Mouse (Mus musculus) thymus, postnatal 36 days (tissue): ENCODE measurements around the gene Ahsa1.
"Not testable (repeated sequence)": the region's sequence is repeated elsewhere in the genome, so short reads cannot be mapped to it uniquely, and the experiment has no call there.

Experiments
- DNase-seq, 2 experiments: peaks; one replicate each; pipeline ENCODE4 v3.0.0; 2022; ENCODE audit warnings: mixed read lengths in 2 of 2

The Ahsa1 gene

GRCm38 (mm10) chr12:87282743-87283142, 16.5 kb downstream of the Ahsa1 start:
- no peak for DNase-seq

DNA sequence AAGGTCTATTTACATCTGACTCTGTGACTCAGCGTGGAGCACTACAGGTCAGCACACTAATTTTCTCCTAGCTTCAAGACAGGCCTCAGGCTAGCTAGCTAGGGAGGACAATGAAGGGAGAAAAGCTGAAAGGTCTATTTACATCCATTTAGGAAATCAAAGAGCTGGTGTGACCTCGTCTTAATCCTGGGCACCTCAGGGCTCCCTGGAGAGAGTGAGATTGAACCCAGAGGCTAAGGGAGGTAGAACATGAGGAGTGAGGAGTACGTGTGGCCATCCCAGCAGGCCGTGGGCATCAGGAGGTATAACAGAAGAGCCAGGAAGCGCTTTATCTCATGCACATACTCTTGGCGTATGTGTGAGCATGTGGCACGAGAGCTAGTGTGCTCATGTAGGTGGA, 17.4 kb downstream of the Ahsa1 start:
- no peak for DNase-seq

GRCm38 (mm10) chr12:87284268-87284667, 18.0 kb downstream of the Ahsa1 start:
- no peak for DNase-seq

DNA sequence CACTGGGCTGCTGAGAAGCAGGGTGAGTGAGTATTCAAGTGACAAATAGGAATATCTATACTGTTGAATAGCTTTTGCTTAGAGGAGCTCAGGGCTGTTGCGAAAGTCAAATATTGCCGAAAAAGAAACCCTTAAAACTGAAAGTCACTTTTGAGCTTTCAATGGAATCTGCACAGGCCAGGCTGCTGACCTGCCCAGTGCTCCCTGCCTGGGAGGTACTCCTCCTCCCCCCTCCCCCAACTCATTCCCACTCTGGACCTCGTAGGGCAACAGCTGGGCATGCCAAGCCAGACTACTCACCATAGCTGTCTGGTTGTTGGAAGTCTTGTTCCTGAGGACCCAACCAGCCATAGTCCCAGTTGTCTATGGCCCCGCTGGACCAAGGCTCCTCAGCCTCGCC, 18.4 kb downstream of the Ahsa1 start:
- no peak for DNase-seq

DNA sequence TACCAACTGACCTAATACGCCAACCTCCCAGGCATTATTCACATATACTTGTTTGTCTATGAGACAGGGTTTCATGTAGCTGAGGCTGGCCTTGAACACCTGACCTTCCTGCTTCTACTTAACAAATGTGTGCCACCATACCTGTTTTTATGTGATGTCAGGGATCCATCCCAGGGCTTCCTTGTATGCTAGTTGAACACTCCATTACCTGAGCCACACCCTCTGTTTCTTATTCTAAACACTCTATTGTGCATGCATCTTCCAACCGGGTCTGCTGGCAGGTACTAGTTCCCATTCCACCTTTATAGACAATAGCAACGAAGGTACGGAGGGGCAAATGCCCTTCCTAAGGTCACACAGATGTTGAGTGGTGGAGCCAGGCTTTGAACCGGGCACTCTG, 22.8 kb downstream of the Ahsa1 start:
- no peak for DNase-seq

- no peak for DNase-seq
These were observed 27.7 kb downstream of the Ahsa1 start for GRCm38 (mm10) chr12:87293934-87294333.

GRCm38 (mm10) chr12:87299037-87299656, 32.9 kb downstream of the Ahsa1 start:
- DNase-seq: no peak

DNA sequence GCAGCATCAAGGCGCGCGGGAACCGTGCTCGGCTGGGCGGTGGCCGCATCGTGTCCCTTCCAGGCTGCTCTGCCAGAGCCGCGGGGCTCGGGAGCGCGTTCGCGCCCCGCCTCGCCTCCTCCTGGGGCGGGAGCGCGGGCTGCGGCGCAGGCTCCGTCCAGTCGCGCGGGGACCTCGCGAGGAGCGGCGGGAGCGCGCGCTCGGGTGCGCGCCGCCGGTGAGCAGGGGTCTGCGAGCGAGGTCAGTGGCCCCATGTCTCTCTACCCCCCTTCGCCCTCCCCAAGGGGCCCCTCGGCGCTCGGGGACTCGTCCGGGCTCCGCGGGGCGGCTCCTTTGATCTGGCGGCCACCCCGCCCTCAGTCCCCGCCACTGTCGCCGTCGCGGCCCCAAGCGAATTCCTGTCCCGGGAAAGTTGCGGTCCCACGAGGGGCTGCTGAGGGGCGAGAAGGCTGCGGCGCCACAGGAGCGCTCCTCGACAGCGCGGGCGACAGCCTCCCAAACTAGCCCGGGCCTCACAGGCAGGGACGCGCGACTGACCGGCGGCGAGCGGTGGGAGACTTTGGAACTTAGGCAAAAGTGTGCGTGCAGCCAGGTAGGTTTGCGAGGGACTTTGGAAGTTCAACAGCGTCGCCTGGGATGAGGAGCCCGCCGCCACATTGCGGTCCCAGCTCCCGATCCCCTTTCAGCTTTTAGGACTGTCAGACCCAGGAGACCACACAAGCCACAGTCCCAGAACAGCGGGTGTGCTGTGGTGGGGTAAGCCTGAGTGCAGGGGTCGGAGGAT, 33.6 kb downstream of the Ahsa1 start, which contains the start of gene Ism2:
Gene Ism2 (minus strand): TSS at position 49 of the 784 bp plus-strand sequence.
- peak; percentile 5 to 16 for DNase-seq

- DNase-seq: no peak
These were observed 34.1 kb downstream of the Ahsa1 start for GRCm38 (mm10) chr12:87300441-87300690.

- DNase-seq: no peak
These were observed 34.9 kb downstream of the Ahsa1 start for GRCm38 (mm10) chr12:87301189-87301588.

GRCm38 (mm10) chr12:87305767-87306583, 39.7 kb downstream of the Ahsa1 start:
- DNase-seq: no peak

GRCm38 (mm10) chr12:87306584-87306844, 40.2 kb downstream of the Ahsa1 start:
- not testable (repeated sequence) for DNase-seq

- DNase-seq: no peak
These were observed 46.8 kb downstream of the Ahsa1 start for GRCm38 (mm10) chr12:87313098-87313497.

GRCm38 (mm10) chr12:87317951-87318350, 51.7 kb downstream of the Ahsa1 start:
- no peak for DNase-seq

GRCm38 (mm10) chr12:87319229-87319628, 53.0 kb downstream of the Ahsa1 start:
- DNase-seq: no peak
